Mouse (Mus musculus) heart, adult 8-10 months (tissue): ENCODE results near the gene Wbp1l. TPM values are rescaled to one million over a fixed set of nuclear protein-coding genes. Genes with fewer than 3 reads are reported as not detected.
A peak's percentile ranks its signal among the peaks of the same experiment; 100 is the strongest.

Experiments used
- DNase-seq: peaks from one replicate; pipeline ENCODE4 v3.0.0; 2022; ENCODE audit warnings: low spot score
- total RNA-seq, 4 experiments: library from RNA; stranded (reverse); gene quantifications; 2 replicates each; pipeline ENCODE4 v1.2.4; 2022

Gene Wbp1l
- total RNA-seq, 4 experiments from 2014 or later, result 46.6 to 60.7 (median 56.0) TPM

DNA sequence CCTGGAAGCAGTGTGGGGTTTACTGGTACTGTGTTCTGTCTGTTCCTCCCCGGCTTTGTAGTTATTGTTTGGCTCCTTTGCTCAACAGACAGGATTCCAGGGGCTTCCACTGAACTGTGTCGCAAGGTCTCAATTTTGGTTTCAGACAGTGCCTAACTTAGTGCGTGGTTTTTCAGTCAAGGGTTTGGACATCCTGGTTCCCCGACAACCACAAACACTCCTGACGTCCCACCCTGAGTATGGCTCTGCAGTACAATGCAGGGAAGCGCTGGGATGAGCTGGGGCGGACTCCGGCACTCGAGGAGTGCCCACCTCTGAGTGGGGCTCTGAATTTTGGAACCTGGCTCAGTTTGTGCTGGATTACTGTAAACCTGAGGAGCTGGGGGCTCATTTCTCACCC, 30.9 kb downstream of the Wbp1l start:
- DNase-seq, result no peak

- no peak for DNase-seq
Observed at GRCm38 (mm10) chr19:46631637-46632036, 32.8 kb downstream of the Wbp1l start.

- DNase-seq, result no peak
Observed at GRCm38 (mm10) chr19:46635766-46636165, 36.9 kb downstream of the Wbp1l start.

DNA sequence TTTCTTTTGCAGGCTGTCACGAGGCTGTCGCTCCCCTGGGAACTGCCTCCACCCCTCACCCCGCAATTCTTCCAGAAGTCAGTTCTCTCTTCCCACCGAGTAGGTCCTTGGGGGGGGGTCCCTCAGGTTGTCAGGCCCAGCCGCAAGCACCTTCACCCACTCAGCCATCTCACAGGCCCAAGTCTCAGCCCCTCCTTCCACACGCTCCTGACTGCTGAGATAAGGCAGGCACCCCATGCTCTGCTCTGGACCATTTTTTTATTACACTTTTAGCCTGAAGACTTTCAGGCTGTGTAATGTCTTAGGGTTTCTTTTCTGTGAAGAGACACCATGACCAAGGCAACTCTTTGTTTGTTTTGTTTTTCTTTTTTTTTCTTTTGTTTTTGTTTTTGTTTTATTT, 38.7 kb downstream of the Wbp1l start:
- DNase-seq, result no peak

DNA sequence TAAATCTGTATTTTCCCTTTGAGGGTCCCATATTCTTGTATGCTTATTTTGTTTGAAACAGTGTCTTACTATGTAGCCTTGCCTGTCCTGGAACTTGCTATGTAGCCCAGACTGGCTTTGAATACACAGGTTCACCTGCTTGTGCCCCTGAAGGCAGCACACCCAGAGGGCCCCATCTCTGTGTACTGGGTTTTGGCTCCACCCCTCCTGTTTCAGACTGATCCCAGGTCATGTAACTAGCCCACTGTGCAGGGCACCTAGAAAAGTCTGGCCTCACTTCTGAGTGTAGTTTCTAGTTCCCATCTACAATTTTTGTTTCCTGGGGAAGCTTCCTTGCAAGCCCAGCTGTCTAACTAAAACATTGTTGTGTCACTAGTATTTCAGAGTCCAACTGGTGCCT, 40.2 kb downstream of the Wbp1l start:
- DNase-seq, result no peak

GRCm38 (mm10) chr19:46639496-46639895, 40.6 kb downstream of the Wbp1l start:
- no peak for DNase-seq

- DNase-seq, result no peak
Observed at GRCm38 (mm10) chr19:46640780-46641179, 41.9 kb downstream of the Wbp1l start.

GRCm38 (mm10) chr19:46641420-46642085, 42.7 kb downstream of the Wbp1l start:
- DNase-seq, result peak; percentile 84

DNA sequence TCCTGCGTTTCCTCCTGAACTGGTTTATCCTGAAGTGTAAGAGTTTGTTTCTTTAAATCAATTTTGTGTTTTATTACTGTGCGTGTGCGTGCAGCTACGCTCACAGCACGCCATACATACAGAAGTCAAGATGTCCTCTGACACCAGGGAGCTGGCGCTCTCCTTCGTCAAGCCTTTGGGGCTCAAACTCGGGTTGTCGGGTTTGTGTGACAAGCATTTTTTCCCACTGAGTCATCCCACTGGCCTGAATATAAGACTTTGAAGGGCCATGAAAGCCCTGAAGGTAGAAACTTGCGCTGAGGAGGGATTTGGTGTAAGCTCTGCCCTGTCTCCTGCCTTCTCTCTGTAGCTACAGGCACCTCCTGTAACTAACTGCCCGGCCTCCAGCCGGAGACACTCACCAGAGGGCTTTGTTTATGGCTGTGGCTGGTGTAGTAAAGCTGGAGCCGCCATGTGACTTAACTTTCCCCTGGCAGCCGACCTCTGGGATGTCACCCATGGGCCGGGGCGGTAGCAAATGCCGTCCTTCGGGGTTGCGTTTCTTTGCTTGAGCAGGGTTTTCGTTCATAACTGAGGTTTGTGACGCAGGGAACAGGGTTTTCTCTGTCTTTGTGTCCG, 43.4 kb downstream of the Wbp1l start:
- no peak for DNase-seq

DNA sequence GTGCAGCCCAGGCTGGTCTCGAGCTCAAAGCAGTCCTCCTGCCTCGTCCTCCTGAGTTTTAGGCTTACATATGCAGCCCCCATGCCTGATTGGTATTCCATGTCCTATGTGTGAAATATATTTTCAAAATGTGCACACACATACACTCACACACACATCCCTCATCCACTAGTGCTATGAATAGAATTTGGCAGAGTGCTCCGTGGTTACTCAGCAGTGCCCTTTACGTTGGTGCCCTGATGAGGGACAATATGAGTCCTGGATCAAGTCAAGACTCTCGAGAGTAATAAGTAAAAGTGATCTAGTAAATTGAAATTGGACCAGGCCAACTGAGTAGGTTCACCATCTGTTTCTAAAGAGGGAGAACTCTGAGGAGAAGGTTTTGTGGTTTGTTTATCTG, 44.4 kb downstream of the Wbp1l start:
- no peak for DNase-seq

DNA sequence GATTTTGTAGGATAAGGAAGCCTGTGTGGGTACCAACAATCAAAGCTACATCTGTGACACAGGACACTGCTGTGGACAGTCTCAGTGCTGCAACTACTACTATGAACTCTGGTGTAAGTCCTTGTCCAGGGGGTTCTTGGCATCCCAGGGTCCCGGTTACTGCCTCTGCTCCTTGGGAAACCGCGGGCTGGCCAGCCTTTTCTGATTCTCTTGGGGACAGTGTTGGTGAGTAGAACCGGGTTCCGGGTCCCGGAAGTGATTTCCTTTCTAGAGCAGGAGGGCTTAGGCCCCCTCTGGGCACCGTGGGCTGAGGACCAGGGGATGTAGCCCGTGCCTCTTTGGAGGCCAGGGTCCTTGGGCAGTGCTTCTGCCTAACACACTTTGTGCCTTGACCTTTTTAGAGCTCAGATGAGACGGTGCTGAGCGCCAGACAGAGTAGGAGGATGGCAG, 45.5 kb downstream of the Wbp1l start:
- no peak for DNase-seq

DNA sequence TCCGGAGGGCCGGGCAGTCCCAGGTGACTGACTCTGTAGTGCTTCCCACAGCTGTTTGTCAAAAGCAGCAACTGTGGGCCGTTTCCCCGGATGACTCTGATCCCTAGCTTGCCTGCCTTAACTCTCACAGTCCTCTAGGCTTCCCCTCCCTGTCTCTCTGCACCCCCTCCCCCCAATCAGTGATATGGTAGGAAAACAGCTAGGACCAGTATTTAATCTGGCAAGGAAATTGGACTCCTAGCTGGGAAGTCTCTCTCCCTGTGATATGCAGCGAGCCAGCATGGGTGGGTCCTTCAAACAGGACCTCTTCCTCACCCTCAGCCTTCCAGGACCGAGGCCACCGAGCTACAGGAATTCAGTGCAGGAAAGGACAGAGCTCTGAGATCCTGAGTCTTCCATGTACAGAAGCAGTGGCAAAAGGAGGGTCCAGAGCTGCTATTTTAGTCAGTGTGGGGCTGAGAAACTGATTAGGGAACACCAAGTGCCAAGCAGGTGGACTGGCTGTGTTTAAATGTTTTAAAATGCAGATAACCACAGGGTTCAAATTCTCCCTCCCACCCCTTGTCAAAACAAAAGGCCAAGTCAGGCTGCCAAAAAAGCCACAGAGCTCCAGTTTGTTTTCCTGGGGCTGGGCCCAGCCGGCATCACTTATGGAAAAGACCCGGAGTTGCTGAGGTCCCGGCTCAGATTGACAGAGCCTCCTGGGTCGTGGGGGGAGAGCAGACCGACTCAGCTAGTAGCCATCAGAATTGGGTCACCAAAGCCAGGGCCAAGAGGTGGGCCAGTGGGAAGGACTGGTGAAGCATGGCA, 46.1 kb downstream of the Wbp1l start:
- DNase-seq, result peak; percentile 82

DNA sequence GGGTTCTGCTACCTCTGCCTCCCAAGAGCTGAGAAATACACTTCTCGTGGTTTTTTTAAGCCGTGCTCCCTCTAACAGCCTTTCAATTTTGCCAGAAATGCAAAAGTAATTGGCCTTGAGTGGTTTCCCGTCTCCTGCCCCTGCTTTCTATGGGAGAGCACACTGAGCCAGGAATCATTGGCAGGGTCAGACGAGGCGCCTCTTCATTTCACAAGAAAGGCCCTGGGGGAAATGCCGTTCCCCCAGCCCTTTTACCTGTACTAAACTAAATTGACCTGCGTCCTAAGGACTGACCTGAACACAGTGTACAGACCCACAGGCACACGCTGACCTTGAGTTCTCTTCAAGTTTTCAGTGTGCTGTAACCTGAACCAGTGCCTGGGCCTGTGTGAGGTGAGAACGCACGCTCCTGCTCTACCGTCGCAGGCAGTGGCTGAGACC, 47.2 kb downstream of the Wbp1l start:
- DNase-seq, result no peak

- DNase-seq, result peak; percentile 29
Observed at GRCm38 (mm10) chr19:46647254-46647653, 48.4 kb downstream of the Wbp1l start.

- no peak for DNase-seq
Observed at GRCm38 (mm10) chr19:46647850-46648249, 49.0 kb downstream of the Wbp1l start.

DNA sequence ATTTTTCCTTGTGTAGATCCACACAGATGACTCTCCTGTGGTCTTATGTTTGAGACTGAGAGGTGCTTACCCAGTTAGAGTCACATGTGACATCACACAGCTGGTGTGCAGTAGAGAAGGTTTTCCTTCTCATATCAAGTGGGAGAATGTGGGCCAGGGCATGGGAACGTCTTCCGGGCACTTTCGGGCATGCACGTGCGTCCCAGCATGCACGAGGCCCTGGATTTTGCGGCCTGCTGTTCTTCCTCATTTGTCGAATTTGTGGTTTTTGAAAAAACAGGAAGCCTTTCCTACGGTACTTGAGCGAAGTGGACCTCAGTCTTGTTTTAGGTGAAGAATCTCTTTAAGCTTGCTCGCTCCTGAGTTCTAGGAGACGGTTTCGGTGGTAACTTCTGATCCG, 49.7 kb downstream of the Wbp1l start:
- peak; percentile 33 for DNase-seq

GRCm38 (mm10) chr19:46653188-46653587, 54.3 kb downstream of the Wbp1l start:
- DNase-seq, result no peak

DNA sequence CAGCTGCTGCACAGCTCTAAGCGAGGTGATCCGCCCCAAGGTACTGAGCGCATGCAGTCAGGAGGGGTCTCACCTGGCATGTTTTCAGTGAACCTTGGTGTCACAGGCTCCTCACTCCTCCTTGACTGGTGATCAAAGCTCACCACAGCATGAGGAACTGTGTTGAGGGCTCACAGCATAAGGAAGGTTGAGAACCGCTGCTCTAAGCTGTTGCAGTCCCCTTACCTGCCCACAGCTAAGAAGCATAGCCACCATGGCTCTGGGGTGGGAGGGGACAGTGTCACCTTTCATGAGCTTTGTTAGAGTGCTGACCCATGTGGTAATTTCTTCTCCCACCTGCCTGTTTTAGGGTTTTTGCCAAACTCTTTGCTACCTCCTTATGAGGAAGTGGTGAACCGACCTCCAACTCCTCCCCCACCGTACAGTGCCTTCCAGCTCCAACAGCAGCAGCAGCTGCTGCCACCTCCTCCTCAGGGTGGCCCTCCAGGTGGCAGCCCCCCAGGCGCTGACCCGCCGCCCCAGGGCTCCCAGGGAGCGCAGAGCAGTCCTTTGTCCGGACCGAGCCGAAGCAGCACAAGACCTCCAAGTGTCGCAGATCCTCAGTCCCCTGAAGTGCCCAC, 54.8 kb downstream of the Wbp1l start:
- no peak for DNase-seq

DNA sequence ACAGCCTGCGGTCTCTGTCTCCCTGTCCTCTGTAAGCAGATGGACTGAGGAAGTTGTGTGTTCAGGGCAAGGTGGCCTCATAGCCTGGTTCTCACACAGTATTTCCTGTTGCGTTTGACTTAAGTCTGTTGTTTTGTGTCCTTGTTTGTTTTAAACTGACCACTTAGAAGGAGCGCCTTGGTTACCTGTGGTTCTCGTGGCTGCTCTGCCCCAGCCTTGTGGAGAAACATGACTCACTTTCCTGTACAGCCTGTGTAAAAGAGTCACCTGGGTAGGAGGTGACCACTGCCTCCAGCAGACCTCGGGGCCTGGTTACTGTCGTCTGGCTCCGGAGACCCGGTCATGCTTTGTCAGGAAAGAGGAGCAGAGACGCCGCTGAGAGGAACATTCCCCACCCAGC, 56.7 kb downstream of the Wbp1l start:
- no peak for DNase-seq

GRCm38 (mm10) chr19:46656151-46656840, 57.4 kb downstream of the Wbp1l start:
- no peak for DNase-seq

- DNase-seq, result no peak
Observed at GRCm38 (mm10) chr19:46657339-46658020, 58.6 kb downstream of the Wbp1l start.
